Mouse (Mus musculus): ENCODE measurements at regions not wholly inside any gene's neighbourhood (a gene's known extent, or its start where the extent isn't known, plus 50 kb on each side); places are given as distances from the start of the nearest gene placed in this dataset.

GRCm38 (mm10) chr3:156299984-156300770 lies 261.4 kb upstream of the Negr1 start:
- H3K9me3 ChIP-seq (replicated peaks), result no peaks in the 10 kb centered on the region
- no peak for ATAC-seq (replicated peaks; ENCODE audit: low FRiP score)
- 71% methylated on average over 3 of the region's 3 CpGs for WGBS
- no peak overlapping the region for H3K4me3 ChIP-seq (replicated peaks)
- no peaks in the 10 kb centered on the region for H3K36me3 ChIP-seq
- H3K9ac ChIP-seq, result no peak overlapping the region
- H3K4me2 ChIP-seq, result no peak overlapping the region
- no peak overlapping the region for H3K27ac ChIP-seq
- no peaks in the 10 kb centered on the region for H3K27me3 ChIP-seq
- no peaks in the 10 kb centered on the region for H3K4me1 ChIP-seq

GRCm38 (mm10) chr3:156301302-156301701 lies 260.3 kb upstream of the Negr1 start:
- 82% methylated on average over 1 of the region's 1 CpGs for WGBS
- Histone ChIP-seq H3K4me3 (replicated peaks) (no peak overlapping the region), H3K4me1 (no peaks in the 10 kb centered on the region), H3K36me3 (no peaks in the 10 kb centered on the region), H3K27ac (no peak overlapping the region), H3K4me2 (no peak overlapping the region), H3K9ac (no peak overlapping the region), H3K27me3 (no peaks in the 10 kb centered on the region), H3K9me3 (replicated peaks) (no peaks in the 10 kb centered on the region)
- no peak for ATAC-seq (replicated peaks; ENCODE audit: low FRiP score)

- Histone ChIP-seq H3K4me2 (no peak overlapping the region), H3K9me3 (replicated peaks) (no peaks in the 10 kb centered on the region), H3K9ac (no peak overlapping the region), H3K27ac (no peak overlapping the region), H3K27me3 (no peaks in the 10 kb centered on the region), H3K4me3 (replicated peaks) (no peak overlapping the region), H3K4me1 (no peaks in the 10 kb centered on the region), H3K36me3 (no peaks in the 10 kb centered on the region)
- WGBS, result 89% methylated on average over 3 of the region's 3 CpGs
- ATAC-seq (replicated peaks; ENCODE audit: low FRiP score), result no peak
These were observed 259.8 kb upstream of the Negr1 start for GRCm38 (mm10) chr3:156301745-156302144.

GRCm38 (mm10) chr3:156304174-156304573 lies 257.4 kb upstream of the Negr1 start:
- WGBS, result 45% methylated on average over 4 of the region's 4 CpGs
- H3K9me3 ChIP-seq (replicated peaks), result no peaks in the 10 kb centered on the region
- H3K4me1 ChIP-seq, result no peaks in the 10 kb centered on the region
- no peaks in the 10 kb centered on the region for H3K36me3 ChIP-seq
- H3K27ac ChIP-seq, result no peak overlapping the region
- ATAC-seq (replicated peaks; ENCODE audit: low FRiP score), result peak; percentile 62; the same call in 1 of the 2 replicates
- no peak overlapping the region for H3K4me3 ChIP-seq (replicated peaks)
- H3K9ac ChIP-seq, result no peak overlapping the region
- no peaks in the 10 kb centered on the region for H3K27me3 ChIP-seq
- H3K4me2 ChIP-seq, result no peak overlapping the region

GRCm38 (mm10) chr3:156305064-156305463 lies 256.5 kb upstream of the Negr1 start:
- H3K27ac ChIP-seq, result 0 out of 2 replicates have a peak overlapping the region, but pooled peaks have one; percentile 13
- no peaks in the 10 kb centered on the region for H3K27me3 ChIP-seq
- H3K36me3 ChIP-seq, result no peaks in the 10 kb centered on the region
- H3K4me3 ChIP-seq (replicated peaks), result no peak overlapping the region
- H3K4me2 ChIP-seq, result no peak overlapping the region
- H3K9ac ChIP-seq, result no peak overlapping the region
- H3K4me1 ChIP-seq, result no peaks in the 10 kb centered on the region
- no peak for ATAC-seq (replicated peaks; ENCODE audit: low FRiP score)
- no peaks in the 10 kb centered on the region for H3K9me3 ChIP-seq (replicated peaks)

- 62% methylated on average over 6 of the region's 6 CpGs for WGBS
- Histone ChIP-seq H3K4me2 (no peak overlapping the region), H3K4me1 (no peaks in the 10 kb centered on the region), H3K4me3 (replicated peaks) (no peak overlapping the region), H3K27me3 (no peaks in the 10 kb centered on the region), H3K9ac (no peak overlapping the region), H3K36me3 (no peaks in the 10 kb centered on the region), H3K9me3 (replicated peaks) (no peaks in the 10 kb centered on the region), H3K27ac (no peak overlapping the region)
- no peak for ATAC-seq (replicated peaks; ENCODE audit: low FRiP score)
These were observed 226.4 kb upstream of the Negr1 start for GRCm38 (mm10) chr3:156335033-156335793.

GRCm38 (mm10) chr3:156341484-156341883 lies 220.1 kb upstream of the Negr1 start:
- 73% methylated on average over 1 of the region's 1 CpGs for WGBS
- no peak for ATAC-seq (replicated peaks; ENCODE audit: low FRiP score)
- no peaks in the 10 kb centered on the region for H3K9me3 ChIP-seq (replicated peaks)
- no peak overlapping the region for H3K27ac ChIP-seq
- H3K4me1 ChIP-seq, result no peaks in the 10 kb centered on the region
- H3K4me3 ChIP-seq (replicated peaks), result no peak overlapping the region
- no peak overlapping the region for H3K4me2 ChIP-seq
- no peak overlapping the region for H3K9ac ChIP-seq
- no peaks in the 10 kb centered on the region for H3K36me3 ChIP-seq
- H3K27me3 ChIP-seq, result no peaks in the 10 kb centered on the region

GRCm38 (mm10) chr3:156351727-156352126 lies 209.9 kb upstream of the Negr1 start:
- Histone ChIP-seq H3K27me3 (no peaks in the 10 kb centered on the region), H3K36me3 (no peaks in the 10 kb centered on the region), H3K9ac (no peak overlapping the region), H3K4me3 (replicated peaks) (no peak overlapping the region), H3K9me3 (replicated peaks) (no peaks in the 10 kb centered on the region), H3K27ac (no peak overlapping the region), H3K4me1 (no peaks in the 10 kb centered on the region), H3K4me2 (no peak overlapping the region)
- ATAC-seq (replicated peaks; ENCODE audit: low FRiP score), result no peak
- WGBS, result 65% methylated on average over 4 of the region's 4 CpGs

GRCm38 (mm10) chr3:156353430-156353829 lies 208.2 kb upstream of the Negr1 start:
- H3K36me3 ChIP-seq, result no peaks in the 10 kb centered on the region
- H3K4me1 ChIP-seq, result no peaks in the 10 kb centered on the region
- H3K4me3 ChIP-seq (replicated peaks), result no peak overlapping the region
- WGBS, result 45% methylated on average over 3 of the region's 3 CpGs
- H3K27ac ChIP-seq, result no peak overlapping the region
- ATAC-seq (replicated peaks; ENCODE audit: low FRiP score), result no peak
- no peak overlapping the region for H3K4me2 ChIP-seq
- no peak overlapping the region for H3K9ac ChIP-seq
- no peaks in the 10 kb centered on the region for H3K27me3 ChIP-seq
- no peaks in the 10 kb centered on the region for H3K9me3 ChIP-seq (replicated peaks)

- WGBS, result 55% methylated on average over 9 of the region's 9 CpGs
- H3K4me3 ChIP-seq (replicated peaks), result no peak overlapping the region
These were observed 207.6 kb upstream of the Negr1 start for GRCm38 (mm10) chr3:156353841-156354473.

GRCm38 (mm10) chr3:156368669-156369343 lies 192.8 kb upstream of the Negr1 start:
- no peaks in the 10 kb centered on the region for H3K36me3 ChIP-seq
- no peaks in the 10 kb centered on the region for H3K4me1 ChIP-seq
- H3K4me2 ChIP-seq, result no peak overlapping the region
- H3K27ac ChIP-seq, result no peak overlapping the region
- H3K27me3 ChIP-seq, result no peaks in the 10 kb centered on the region
- H3K4me3 ChIP-seq (replicated peaks), result no peak overlapping the region
- H3K9me3 ChIP-seq (replicated peaks), result no peaks in the 10 kb centered on the region
- ATAC-seq (replicated peaks; ENCODE audit: low FRiP score), result no peak
- H3K9ac ChIP-seq, result no peak overlapping the region
- 77% methylated on average over 3 of the region's 3 CpGs for WGBS

More at GRCm38 (mm10) chr3:156353841-156354473, 207.6 kb upstream of the Negr1 start:
- no peaks in the 10 kb centered on the region for H3K27me3 ChIP-seq
- H3K27ac ChIP-seq, result no peak overlapping the region
- no peaks in the 10 kb centered on the region for H3K4me1 ChIP-seq
- H3K9ac ChIP-seq, result no peak overlapping the region
- no peaks in the 10 kb centered on the region for H3K9me3 ChIP-seq (replicated peaks)
- no peak for ATAC-seq (replicated peaks; ENCODE audit: low FRiP score)
- H3K4me2 ChIP-seq, result no peak overlapping the region
- no peaks in the 10 kb centered on the region for H3K36me3 ChIP-seq

- Histone ChIP-seq H3K36me3 (no peaks in the 10 kb centered on the region), H3K27me3 (no peaks in the 10 kb centered on the region), H3K4me2 (no peak overlapping the region), H3K4me1 (no peaks in the 10 kb centered on the region), H3K27ac (no peak overlapping the region), H3K9ac (no peak overlapping the region), H3K9me3 (replicated peaks) (no peaks in the 10 kb centered on the region), H3K4me3 (replicated peaks) (no peak overlapping the region)
- no peak for ATAC-seq (replicated peaks; ENCODE audit: low FRiP score)
These were observed 184.9 kb upstream of the Negr1 start for GRCm38 (mm10) chr3:156376717-156377116.
